Comparison of ENCODE assay signal across 10 mouse cellular contexts in genomic region chr3:115080428-115081181, GRCm38 (mm10).
A peak's percentile ranks its signal among the peaks of the same experiment; 100 is the strongest.
DNase-seq lines count a peak whose midpoint lies in the region; ATAC-seq and TF ChIP-seq lines count a peak whose summit lies in the region.
"Had no signal": no experiment of that assay in that cellular context is flagged by ENCODE, and none has a peak within 500 bp of the region (broad histone marks: within the 10 kb centered on the region; RNA-seq: fewer than 3 reads in every experiment).

No protein-coding gene starts in this region.

- H3K9ac ChIP-seq in liver, postnatal 0 days (replicated peaks) = no peak overlapping the region
- no peak overlapping the region for H3K9ac ChIP-seq in forebrain, embryonic 16.5 days (replicated peaks; ENCODE audit: low read depth, low read length)

- H3K4me2 ChIP-seq in liver, postnatal 0 days (ENCODE audit: low read depth, low read length) = peak overlapping the region; percentile 35
- no peak overlapping the region for H3K4me2 ChIP-seq in forebrain, embryonic 16.5 days (ENCODE audit: low read length)

- no peaks in the 10 kb centered on the region for H3K36me3 ChIP-seq in liver, postnatal 0 days (replicated peaks; ENCODE audit: insufficient read depth, low read length)
- H3K36me3 ChIP-seq in forebrain, embryonic 16.5 days (ENCODE audit: control insufficient read depth, insufficient read depth) = no peaks in the 10 kb centered on the region
- H3K36me3 ChIP-seq: G1E had no signal

- H3K4me1 ChIP-seq in liver, postnatal 0 days (ENCODE audit: insufficient read depth) = no peaks in the 10 kb centered on the region
- peaks cover 3% of the 10 kb centered on the region; the same call in 1 of the 2 replicates for H3K4me1 ChIP-seq in forebrain, embryonic 16.5 days (replicated peaks; ENCODE audit: control insufficient read depth, insufficient read depth, low read length)

- intact Hi-C loops in heart, postnatal 25 days (cut with DNase I) = no loop called here

- H3K4me3 ChIP-seq in liver, postnatal 0 days (ENCODE audit: low read depth, low read length) = no peak overlapping the region
- no peak overlapping the region for H3K4me3 ChIP-seq in forebrain, embryonic 16.5 days (replicated peaks; ENCODE audit: low read length)

- 51% methylated on average over 12 of the region's 12 CpGs for WGBS in liver, postnatal 0 days (ENCODE audit: insufficient replicate concordance)
- 24% methylated on average over 12 of the region's 12 CpGs for WGBS in forebrain, embryonic 16.5 days

- ATAC-seq in liver, postnatal 0 days = no peak
- ATAC-seq in forebrain, embryonic 16.5 days = peak; percentile 52
- no peak for ATAC-seq in CD4-positive, CD25-positive, alpha-beta regulatory T cell, adult 4 months

- no peaks in the 10 kb centered on the region for H3K9me3 ChIP-seq in liver, postnatal 0 days (ENCODE audit: low read length)
- H3K9me3 ChIP-seq in forebrain, embryonic 16.5 days (ENCODE audit: control insufficient read depth, low read length) = no peaks in the 10 kb centered on the region

- TF ChIP-seq EP300 in liver, postnatal 0 days (IDR thresholded peaks at IDR 0.05; ENCODE audit: low read depth) = no peak

- no peaks in the 10 kb centered on the region for H3K27me3 ChIP-seq in liver, postnatal 0 days (ENCODE audit: insufficient read depth, low read length)
- no peaks in the 10 kb centered on the region for H3K27me3 ChIP-seq in forebrain, embryonic 16.5 days (replicated peaks; ENCODE audit: control insufficient read depth, insufficient read depth, low read length)

- no peak for TF ChIP-seq CTCF in liver, postnatal 0 days (IDR thresholded peaks at IDR 0.05; ENCODE audit: low read depth)

- no peak for DNase-seq in liver, postnatal 0 days
- no peak for DNase-seq in liver
- DNase-seq in kidney, postnatal 36 days = peak; percentile 67 to 69
- DNase-seq in retina, embryonic 14.5 days (ENCODE audit: low spot score) = peak; percentile 64
- DNase-seq in urinary bladder, adult 18-20 months (ENCODE audit: low spot score in 2 of 2) = no peak
- DNase-seq in heart, postnatal 25 days (ENCODE audit: low spot score) = no peak
- DNase-seq: lung, postnatal 14 days had no signal

- H3K27ac ChIP-seq in liver, postnatal 0 days (ENCODE audit: low read depth) = no peak overlapping the region
- no peak overlapping the region for H3K27ac ChIP-seq in forebrain, embryonic 16.5 days (ENCODE audit: low read length)

Comparison
In these comparisons a context has a peak if more than half of its experiments do, and no peak if none do; other contexts are left out.
1. DNase-seq: peak in kidney, postnatal 36 days (2 of 2) and retina, embryonic 14.5 days (single experiment); none in liver, postnatal 0 days (single experiment), liver (single experiment), urinary bladder, adult 18-20 months (0 of 2) and heart, postnatal 25 days (single experiment).